Mouse (Mus musculus) liver (tissue): ENCODE data around the gene Tomm6.

Experiments used
- DNase-seq: peaks from one replicate; pipeline ENCODE4 v3.0.0-alpha.2; 2020; ENCODE audit warnings: mixed read lengths

The Tomm6 gene

DNA sequence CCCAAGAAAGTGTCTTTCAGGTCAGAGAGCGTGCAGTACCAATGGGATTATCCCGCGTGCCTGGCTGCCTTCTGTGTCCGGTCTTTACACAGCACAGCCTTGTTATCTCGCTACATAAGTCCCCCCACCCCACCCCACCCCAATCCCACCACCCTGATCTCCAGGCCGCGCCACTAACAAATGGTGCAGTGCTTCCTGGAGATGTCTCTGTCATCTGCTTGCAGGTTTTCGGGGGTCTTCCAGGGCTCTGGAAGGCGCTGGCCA, at the start of gene Tomm6:
Tomm6 (minus strand) TSS at position 43 of the 264 bp plus-strand sequence.
- DNase-seq, result no peak

DNA sequence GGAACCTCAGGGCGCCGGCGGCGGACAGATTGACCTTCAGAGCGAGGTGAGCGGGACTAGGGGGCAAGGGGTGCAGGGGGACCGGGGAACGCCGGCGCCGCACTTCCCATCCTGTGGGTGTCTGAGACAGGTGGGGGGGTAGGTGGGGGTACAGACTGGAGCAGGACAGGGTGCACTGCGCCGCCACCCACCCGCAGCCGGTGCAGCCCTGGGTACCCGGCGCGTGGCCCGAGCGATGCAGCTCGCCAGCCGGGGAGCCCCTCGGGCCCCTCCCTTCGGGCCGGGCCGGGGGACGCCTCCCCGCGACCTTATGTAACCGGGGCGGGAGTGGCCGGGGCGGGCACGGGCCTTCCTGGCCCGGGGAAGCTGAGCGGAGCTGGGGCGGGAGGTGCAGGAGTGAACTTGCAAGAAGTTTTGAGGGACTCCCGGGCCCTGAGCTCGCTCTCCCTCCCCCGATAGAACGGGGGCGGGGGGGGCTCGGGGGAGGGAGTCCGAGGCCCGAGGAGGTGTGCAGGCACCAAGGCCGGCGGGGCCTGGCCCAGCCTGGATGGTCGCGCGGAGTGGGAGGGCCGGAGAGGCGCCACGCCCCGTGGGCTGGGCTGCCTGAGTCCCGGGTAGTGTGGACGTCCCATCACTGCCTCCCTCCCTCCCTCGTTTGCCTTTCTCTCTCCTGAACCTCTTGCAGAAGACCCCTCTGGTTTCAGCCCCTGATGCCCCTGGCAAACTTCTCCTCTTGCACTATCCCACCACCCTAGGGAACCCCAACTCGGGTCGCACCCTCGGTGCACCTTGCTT, 49.3 kb upstream of the Tomm6 start:
- DNase-seq, result peak; percentile 82

DNA sequence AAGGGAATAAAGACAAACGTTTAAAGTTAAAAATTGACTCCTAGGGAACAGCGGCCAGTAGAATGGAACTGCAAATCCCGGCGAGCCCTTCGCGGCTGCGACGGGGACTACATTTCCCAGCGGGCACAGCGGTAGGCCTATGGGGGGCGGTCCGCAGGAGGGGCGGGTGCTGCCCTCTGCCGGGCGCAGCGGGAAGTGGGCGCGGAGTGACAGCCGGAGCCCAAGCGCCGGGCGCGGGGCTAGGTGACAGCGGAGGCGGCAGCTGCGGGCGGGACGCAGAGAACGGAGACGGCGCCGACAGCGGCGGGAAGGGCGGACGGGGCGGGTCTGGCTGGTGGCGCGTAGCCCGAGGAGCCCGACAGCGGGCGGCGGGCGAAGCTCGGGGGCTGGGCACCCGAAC, 48.7 kb upstream of the Tomm6 start, which contains the start of gene Tfeb:
Tfeb (plus strand) TSS at position 175 of the 400 bp plus-strand sequence.
- peak; percentile 94 for DNase-seq

DNA sequence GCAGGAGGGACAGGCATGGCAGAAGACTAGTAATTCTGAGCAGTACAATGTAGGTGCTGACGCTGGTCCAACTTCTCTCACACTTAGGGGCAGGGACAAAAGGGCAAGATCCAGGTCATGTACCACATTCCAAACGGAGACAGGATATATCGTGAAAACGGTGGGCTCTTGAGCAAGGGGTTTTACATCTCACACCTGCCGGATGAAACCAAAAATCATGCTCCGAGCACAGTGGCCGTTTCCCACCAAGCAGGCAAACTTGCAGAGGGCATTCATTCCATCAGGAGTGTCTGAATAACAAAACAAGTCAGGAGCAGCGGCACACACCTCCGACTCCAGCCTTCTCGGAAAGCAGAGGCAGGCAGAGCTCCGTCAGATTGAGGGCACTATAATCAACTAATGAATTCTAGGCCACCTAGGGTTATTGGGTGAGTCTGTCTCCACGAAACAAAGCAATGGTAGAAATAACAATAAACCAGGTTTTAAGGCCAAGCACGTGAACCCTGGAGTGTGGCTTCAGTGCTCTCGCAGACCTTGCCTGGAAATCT, 47.4 kb upstream of the Tomm6 start:
- no peak for DNase-seq

DNA sequence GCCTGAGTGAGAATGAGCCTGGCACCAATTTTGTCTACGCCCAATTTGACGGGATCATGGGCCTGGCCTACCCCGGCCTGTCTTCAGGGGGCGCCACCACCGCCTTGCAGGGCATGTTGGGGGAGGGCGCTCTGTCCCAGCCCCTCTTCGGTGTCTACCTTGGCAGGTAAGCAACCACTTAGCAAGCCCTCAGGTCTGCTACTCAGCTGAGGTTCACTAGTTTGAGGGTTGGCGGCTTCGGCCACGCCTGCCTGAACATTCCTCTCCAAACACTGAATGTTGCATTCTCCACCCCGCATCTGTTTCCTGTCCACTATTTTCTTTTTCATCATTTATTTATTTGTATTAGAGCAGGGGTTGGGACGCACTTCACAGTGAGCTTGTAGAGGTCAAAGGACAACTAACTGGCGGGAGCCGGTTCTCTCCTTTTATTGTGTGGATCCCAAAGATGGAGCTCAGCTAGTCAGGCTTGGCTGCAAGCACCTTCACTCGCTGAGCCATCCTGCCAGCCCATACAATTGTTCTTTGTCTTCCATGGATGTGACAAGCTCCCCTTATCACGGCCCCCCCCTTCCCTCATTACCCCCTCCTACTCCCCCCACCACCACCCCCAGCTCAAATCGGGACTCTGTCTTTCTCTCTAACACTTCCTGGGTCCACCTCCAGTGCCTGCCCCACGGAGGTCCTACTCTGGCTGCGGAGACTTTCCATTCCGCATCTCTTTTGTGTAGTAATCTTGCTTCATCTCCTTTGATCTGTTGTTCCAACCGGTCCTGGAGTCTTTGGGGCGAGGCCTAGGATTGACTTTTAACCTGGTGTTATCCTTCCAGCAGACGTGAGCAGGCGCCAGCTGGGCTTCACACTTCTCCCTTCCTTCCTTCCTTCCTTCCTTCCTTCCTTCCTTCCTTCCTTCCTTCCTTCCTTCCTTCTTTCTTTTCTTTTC, 42.7 kb upstream of the Tomm6 start:
- no peak for DNase-seq

DNA sequence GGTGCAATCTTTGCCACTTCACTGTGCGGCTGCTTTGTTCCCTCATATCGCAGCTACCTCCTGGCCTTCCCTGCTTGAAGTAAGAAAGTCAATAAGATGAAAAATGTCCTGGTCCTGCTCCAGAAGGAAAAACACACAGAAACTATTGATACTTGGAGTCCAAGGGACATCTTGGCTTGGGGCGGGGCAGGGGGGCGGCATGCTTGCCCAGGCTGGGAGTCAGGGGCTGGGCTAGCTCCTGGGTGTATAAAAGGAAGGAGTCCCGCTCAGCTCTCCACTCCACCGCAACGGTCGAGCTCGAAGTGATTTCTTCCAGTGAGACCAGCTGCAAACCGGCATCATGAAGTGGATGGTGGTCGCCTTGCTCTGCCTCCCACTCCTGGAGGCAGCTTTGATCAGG, 38.4 kb upstream of the Tomm6 start, which contains the start of gene Pgc:
Pgc (plus strand) TSS at position 277 of the 400 bp plus-strand sequence.
- no peak for DNase-seq

DNA sequence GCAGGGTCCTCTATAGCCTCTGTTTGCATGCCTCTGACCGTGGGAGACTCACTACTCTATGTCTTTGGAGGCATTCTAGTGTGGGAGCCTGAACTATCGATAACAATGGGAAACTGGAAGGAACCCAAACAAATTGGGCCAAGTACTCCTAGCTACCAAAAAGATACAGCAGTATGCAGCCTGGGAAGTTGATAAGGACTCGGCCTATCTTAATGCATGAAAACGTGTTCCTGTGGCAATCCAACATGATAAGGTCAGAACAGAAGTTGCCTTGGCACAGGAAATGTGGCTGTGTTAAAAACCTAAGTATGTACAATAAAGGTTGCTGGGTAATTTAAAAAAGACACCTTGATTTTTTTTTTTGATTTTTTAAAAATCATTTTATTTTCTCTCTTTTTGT, 33.0 kb upstream of the Tomm6 start:
- no peak for DNase-seq

DNA sequence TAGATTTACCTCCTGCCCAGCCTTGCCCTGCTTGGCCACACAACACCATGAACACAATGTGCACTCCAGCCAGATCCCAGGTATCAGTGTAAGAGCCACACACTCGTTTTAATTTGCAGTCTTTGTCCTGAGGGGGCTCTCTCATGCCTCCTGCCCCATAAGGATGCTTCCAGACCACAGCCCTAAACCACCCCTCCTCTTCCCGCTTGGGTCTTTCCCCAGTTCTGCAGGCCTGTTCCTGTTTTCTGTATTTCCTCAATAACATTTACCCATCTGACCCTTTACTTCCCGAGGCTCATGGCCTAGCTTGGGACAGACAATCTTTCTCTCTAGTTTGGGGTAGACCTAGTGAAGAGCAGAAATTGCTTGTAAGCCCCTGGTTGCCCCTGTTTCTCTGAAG, 26.9 kb upstream of the Tomm6 start:
- no peak for DNase-seq

DNA sequence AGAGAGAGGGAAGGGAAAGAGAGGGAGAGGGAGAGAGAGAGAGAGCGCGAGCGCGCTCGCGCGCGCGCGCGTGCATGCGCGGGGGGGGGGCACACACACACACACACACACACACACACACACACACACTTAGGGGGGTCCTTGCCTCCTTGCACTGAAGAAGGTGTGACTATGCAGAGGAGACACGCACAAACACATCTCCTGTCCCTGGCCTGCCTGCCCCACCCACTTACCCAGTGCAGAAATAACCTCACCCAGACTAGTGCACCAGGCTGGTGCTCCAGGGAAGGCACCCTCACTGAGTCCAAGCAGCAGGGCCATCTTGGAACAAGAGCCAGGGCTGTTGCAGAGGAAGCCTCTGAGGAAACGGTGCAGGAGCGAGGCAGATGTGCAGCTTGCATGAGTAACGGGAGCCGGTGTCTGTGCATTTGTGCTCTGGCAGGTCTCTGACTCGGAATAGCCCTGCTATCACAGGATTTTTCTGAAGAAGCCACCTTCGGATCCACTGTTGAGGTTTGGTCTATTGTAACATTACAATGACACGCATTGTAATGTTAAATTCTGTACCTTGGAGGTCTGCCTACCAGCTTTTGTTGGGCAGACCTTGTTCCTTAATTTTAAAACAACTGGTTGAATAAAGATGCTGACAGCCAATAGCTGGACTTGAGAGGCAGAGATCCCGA, 24.8 kb upstream of the Tomm6 start:
- no peak for DNase-seq

DNA sequence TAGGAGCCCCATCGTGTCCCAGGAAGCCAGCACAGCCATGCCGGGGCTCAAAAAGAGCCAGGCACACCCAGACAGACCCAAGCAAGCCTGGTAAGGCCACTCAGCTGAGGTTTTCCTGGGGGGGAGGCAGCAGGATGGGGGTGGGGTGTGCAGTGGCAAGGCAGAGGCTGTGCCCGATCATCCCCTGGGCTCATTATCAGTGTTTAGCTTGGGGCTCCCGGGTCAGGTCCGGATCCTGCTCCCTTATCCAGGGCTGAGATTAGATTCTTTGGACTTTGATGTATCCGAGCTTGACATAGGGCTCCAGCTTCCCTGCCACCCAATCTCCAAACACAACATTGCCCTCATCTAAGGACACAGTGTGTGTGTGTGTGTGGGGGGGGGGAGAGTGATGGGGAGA, 23.7 kb upstream of the Tomm6 start:
- no peak for DNase-seq

DNA sequence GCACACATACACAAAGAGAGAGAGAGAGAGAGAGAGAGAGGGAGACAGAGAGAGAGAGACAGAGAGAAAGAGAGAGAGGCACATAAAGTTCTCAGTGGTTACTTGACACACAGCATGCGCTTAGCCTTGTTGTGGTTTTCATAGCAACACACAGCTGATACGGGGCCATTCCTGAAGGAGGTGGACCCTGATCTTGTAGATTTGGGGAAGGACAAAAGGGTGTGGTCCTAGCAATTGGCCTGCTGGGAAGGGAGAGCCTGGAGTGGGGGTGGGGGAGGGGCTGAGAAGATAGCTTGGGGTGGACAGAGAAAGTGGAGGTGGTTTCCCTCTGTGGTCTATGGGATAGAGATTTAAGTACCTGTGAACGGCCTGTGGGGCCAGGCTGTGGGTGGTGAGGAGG, 21.9 kb upstream of the Tomm6 start:
- no peak for DNase-seq

DNA sequence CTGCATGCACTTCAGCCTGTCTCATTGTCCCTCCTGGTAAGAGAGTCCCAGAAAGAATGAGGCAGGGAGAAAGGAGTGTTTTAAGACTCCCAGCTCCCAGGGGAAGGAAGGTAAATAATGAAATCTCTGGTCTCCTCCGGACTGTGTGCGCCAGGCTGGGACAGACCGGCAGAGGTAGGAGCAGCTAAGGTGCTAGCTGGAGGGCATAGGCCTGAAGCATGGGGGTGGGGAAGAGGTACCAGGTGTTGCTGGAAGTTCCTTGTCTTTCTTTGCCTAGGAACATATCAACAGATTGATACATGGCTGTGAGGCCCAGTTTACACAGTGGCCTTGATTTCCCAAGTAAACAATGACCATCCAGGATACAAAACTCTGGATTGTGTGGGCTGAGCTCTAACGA, 20.8 kb upstream of the Tomm6 start:
- DNase-seq, result no peak

DNA sequence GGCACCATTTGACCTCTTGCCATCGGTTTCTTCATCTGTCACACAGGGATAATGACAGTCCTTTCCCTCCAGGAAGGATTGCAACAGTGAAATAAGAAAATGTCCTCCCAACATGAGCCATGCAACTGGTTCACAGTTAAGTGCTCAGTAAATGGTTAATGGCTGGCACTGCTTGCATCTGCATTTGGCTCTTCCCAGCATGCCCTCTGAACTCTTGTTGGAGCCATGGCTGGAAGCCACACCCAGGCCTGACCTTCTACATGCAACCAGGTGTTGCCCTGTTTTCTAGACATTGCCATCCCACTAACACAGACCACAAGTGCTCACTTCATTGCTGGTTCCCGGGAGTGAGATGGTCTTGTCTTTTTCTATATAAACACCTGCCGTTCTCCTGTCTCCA, 19.8 kb upstream of the Tomm6 start:
- DNase-seq, result no peak

DNA sequence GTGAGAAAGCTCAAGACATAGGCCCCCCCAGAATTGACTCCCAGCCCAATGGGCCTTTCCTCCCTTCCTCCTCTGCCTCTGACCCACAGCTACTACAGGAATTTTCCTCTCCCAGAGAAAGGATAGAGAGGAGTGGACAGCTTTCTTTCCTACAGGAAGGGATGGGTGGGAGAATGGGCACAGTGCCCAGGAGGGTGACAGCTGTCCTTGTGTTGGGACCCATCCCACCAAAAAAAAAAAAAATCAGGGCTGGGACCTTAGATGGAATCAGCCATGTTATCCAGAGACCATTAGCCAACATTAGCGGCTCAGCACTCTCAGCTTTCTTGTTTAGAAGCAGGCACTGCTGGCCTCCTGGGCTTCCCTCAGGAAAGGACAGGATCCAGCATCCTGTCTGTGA, 18.0 kb upstream of the Tomm6 start:
- no peak for DNase-seq

DNA sequence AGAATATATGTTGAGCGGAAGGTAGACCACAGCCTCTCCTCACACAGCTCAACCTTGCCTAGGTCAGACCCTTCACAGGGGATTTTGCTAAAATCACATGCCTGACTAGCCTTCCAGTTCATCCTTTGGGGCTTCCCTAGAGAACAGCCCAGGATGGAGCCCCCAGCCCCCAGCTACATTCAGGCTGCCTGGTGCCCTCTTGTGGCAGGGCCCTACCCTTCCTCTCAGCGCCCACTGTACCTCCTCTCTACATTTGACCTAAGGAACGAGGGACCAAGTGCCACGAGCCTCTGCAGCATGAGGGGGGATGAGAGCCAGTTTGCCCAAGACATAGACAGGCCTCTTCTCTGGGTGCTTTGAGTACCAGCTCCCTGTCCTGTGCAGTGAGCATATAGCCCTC, 16.5 kb upstream of the Tomm6 start:
- no peak for DNase-seq

DNA sequence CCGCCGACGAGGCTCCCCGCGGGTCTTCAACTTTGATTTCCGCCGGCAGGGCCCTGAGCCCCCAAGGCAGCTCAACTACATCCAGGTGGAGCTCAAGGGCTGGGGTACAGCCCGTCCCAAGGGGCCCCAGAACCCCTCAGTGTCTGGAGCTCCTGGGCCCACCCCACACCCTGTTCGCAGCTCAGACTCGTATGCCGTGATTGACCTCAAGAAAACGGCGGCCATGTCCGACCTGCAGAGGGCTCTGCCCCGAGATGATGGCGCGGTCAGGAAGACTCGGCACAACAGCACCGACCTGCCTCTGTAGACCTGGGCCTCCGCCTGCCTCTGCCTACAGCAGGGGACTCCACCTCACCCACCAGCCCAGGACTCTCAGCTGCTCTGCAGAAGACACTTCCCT, 15.4 kb upstream of the Tomm6 start:
- no peak for DNase-seq

DNA sequence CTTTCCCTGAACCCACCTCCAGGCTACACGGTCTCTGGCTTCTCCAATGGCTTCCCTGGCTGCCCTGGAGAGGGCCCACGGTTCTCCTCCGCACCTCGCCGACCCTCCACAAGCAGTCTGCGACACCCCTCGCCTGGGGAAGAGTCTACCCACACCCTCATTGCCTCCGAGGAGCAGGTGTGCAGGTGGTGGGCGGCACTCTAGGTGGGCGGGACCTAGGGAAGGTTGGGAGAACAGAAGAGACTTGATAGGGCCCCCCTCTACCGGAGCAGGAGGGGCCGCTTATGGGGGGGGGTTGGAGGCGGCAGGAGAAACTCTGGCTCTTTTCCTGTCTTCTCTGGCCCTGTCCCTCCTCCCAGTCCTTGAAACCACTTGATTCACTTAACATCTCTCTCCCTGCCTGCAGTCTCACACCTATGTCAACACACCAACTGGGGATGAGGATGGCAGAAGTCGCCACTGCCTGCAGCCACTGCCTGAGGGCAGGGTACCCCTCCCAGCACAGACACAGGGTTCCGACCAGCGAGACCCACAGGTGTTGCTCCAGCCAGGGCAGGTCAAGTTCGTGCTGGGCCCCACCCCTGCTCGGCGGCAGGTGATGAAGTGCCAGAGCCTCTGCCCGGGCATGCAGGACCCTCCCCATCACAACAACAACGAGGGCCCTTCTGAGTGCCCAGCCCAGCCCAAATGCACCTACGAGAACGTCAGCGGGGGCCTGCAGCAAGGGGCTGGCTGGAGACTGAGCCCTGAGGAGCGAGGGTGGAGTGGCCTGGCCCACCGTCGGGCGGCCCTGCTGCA, 14.6 kb upstream of the Tomm6 start:
- no peak for DNase-seq

DNA sequence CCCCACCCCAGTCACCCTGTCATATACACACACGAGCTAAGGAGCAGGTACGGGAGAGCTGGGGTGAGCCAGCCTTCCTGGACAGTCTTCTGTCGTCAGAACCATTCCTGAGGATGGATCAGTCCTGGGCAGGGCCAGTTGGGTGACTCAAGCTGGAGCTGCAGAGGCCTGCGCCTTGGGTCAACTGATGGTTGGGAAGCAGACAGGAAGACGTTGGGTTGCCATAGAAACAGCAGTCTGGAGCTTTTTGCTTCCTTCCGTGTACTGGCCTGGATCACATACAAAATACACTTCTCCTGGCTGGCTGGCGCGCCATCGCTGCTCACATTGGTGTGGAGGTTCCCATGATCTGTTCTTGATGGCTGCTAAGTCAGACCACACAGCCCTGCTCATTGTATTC, 13.6 kb upstream of the Tomm6 start:
- no peak for DNase-seq

DNA sequence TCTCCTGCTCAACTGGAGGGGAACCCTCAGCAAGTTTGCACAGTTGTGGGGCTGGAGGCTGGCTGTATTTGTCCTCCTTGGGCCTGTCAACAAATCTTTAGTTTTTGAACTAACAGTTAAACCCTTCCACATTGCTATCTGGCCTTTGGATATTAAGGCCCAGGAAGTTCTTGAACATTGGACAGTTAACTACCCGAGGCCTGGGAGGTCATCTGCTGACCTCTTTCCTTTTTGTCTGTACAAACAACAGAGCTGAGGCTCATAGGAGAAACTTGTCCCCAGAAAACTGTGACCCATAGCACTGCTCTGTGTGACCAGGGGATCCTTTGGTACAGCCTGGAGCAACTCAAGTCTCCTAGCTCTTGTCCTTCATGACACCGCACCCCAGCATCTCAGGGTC, 10.9 kb upstream of the Tomm6 start:
- no peak for DNase-seq

DNA sequence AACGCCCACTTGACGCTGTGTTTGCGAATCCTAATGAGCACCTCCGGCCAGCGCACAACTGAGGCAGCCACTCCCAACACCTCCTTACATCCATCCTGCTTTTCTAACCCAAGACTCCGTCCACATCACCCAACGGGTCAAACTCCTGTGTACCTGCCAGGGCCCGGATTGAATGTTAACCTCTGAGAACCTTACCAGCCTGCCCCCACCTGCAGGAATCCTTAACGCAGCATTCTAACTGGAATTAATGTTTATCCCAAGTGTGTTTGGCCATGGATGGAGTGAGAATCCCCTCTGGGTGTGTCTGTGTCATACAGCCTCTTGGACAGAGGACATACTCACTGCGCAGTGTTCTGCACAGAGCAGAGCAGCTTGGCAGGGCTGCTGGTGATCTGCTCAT, 10.0 kb upstream of the Tomm6 start:
- DNase-seq, result no peak

DNA sequence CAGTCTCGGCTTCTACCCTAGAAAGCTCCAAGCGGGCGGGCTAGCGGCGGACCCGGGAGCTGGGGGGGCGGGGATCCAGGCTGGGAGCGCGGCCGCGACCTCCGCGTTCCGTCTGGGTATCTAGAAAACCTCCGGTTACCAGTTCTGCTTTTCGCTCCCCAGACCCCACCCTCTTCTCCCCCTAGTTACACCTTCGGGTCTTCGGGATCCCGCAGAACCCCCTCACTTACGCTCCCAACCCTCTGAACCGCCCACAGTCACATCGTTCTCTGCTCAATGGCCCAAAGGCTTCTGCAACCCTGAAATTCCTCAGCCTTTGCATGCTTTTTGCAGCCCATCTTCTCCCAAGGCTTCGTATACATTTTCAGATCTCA, 7.1 kb upstream of the Tomm6 start:
- no peak for DNase-seq

DNA sequence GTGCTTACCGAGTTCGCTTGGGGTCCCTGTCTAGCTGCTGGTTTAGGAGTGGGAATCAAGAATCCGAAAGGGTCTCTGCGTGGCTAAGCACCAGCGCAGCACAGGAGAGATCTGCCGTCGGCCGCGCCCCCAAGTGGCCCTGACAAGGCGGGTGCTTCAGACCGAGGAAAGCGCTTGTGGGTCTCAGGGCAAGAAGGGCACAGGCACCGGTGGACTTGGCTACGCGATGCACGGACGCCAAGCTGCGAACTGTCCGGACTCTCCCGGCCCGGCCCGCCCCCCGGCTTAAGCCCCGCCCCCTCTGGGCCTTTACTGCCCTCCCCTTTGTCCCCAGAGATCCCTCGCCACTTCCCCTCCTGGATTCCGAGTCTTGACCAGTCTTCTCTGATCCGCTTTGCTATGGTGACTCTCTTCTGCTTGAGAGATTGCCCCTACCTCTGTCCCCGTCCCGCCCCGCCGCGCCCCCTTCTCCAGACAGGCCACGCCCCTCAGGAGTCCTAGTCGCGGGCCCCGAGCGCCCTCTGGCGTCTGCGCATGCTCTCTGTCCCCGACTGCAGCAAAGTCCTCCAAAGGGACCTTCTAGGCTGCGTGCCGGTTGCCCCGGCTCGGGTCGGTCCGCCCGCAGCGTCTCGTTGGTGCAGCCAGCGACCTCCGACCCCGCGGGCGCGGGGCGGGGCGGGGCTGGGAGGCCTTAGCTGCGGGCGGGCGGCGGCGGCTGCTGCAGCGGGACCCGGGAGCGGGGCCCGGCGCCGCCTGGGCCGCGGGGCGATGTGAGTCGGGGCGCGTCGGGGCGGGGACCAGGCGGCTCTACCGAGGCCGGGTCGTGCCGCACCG, 6.5 kb upstream of the Tomm6 start, which contains the start of gene Prickle4:
Prickle4 (minus strand) TSS at position 234 of the 834 bp plus-strand sequence.
- DNase-seq, result peak; percentile 95
